Comparison of ENCODE assay signal across 11 mouse cellular contexts in genomic region chr4:154424681-154425080, GRCm38 (mm10).
A peak's percentile ranks its signal among the peaks of the same experiment; 100 is the strongest.
DNase-seq lines count a peak whose midpoint lies in the region; ATAC-seq and TF ChIP-seq lines count a peak whose summit lies in the region.
"Had no signal": no experiment of that assay in that cellular context is flagged by ENCODE, and none has a peak within 500 bp of the region (broad histone marks: within the 10 kb centered on the region; RNA-seq: fewer than 3 reads in every experiment).

No protein-coding gene starts in this region.

- H3K9me3 ChIP-seq in kidney, embryonic 16.5 days (ENCODE audit: low read length) = no peaks in the 10 kb centered on the region
- no peaks in the 10 kb centered on the region for H3K9me3 ChIP-seq in limb, embryonic 10.5 days (replicated peaks)

- H3K27ac ChIP-seq in kidney, embryonic 16.5 days (ENCODE audit: low read length) = no peak overlapping the region
- H3K27ac ChIP-seq in limb, embryonic 10.5 days = peak overlapping the region; percentile 73

- H3K4me3 ChIP-seq in kidney, embryonic 16.5 days (ENCODE audit: low read length) = no peak overlapping the region
- peak overlapping the region; percentile 14; the same call in 1 of the 2 replicates for H3K4me3 ChIP-seq in limb, embryonic 10.5 days

- no peak for ATAC-seq in kidney, embryonic 16.5 days (ENCODE audit: low FRiP score, low TSS enrichment)
- ATAC-seq: liver, postnatal 0 days had no signal

- 22% methylated on average over 11 of the region's 11 CpGs for WGBS in kidney, embryonic 16.5 days
- WGBS in limb, embryonic 10.5 days = 29% methylated on average over 11 of the region's 11 CpGs

- DNase-seq in kidney, postnatal 10 days = peak; percentile 47
- peak; percentile 61 for DNase-seq in brain, embryonic 14.5 days (ENCODE audit: low read depth)
- DNase-seq in gastrocnemius, postnatal 36 days = peak; percentile 15 to 23
- DNase-seq in limb, embryonic 10.5 days (ENCODE audit: low spot score) = peak; percentile 73
- no peak for DNase-seq in layer of hippocampus, adult 11-12 months (ENCODE audit: low spot score)
- DNase-seq in yolk sac, embryonic 10.5 days (ENCODE audit: low spot score) = no peak
- DNase-seq in lung, postnatal 14 days = no peak
- DNase-seq: cerebellum, adult 11-12 months; layer of hippocampus, adult 9-11 months; liver, postnatal 0 days had no signal

- H3K9ac ChIP-seq in kidney, embryonic 16.5 days (replicated peaks; ENCODE audit: low read length) = no peak overlapping the region
- H3K9ac ChIP-seq: liver, postnatal 0 days had no signal

- peaks cover 42% of the 10 kb centered on the region for H3K27me3 ChIP-seq in kidney, embryonic 16.5 days (ENCODE audit: insufficient read depth, low read length)
- H3K27me3 ChIP-seq in limb, embryonic 10.5 days (ENCODE audit: low read depth, poor library complexity, severe bottlenecking) = peaks cover 11% of the 10 kb centered on the region; the same call in 1 of the 2 replicates

- no peak for TF ChIP-seq CTCF in brain, embryonic 14.5 days (IDR thresholded peaks at IDR 0.05; ENCODE audit: borderline replicate concordance, extremely low read depth, insufficient read depth, insufficient read length)

- intact Hi-C loops in gastrocnemius, postnatal 36 days (cut with DNase I) = no loop called here

- H3K4me1 ChIP-seq in kidney, embryonic 16.5 days (ENCODE audit: insufficient read depth, low read length) = peaks cover 2% of the 10 kb centered on the region; the same call in 1 of the 2 replicates
- peaks cover 87% of the 10 kb centered on the region for H3K4me1 ChIP-seq in limb, embryonic 10.5 days

- no peaks in the 10 kb centered on the region for H3K36me3 ChIP-seq in kidney, embryonic 16.5 days (ENCODE audit: insufficient read depth, low read length)
- peaks cover 19% of the 10 kb centered on the region for H3K36me3 ChIP-seq in limb, embryonic 10.5 days

- no peak for TF ChIP-seq POLR2A in brain, embryonic 14.5 days (IDR thresholded peaks at IDR 0.05; ENCODE audit: borderline replicate concordance, extremely low read depth, insufficient read depth, insufficient read length, poor library complexity, severe bottlenecking)

- no peak overlapping the region for H3K4me2 ChIP-seq in kidney, embryonic 16.5 days (replicated peaks; ENCODE audit: low read depth, low read length)

Comparison
In these comparisons a context has a peak if more than half of its experiments do, and no peak if none do; other contexts are left out.
1. DNase-seq: peak in kidney, postnatal 10 days (single experiment), brain, embryonic 14.5 days (single experiment), gastrocnemius, postnatal 36 days (2 of 2) and limb, embryonic 10.5 days (single experiment); none in layer of hippocampus, adult 11-12 months (single experiment), yolk sac, embryonic 10.5 days (single experiment) and lung, postnatal 14 days (single experiment).